Mouse (Mus musculus): Measurements from ENCODE around the gene Zfp385a. TPM values are rescaled to one million over a fixed set of nuclear protein-coding genes. Genes with fewer than 3 reads are reported as not detected.
A peak's percentile ranks its signal among the peaks of the same experiment; 100 is the strongest.

Gene Zfp385a
- total RNA-seq, 2 experiments from 2014 or later = 12.5 to 13.7 TPM

DNA sequence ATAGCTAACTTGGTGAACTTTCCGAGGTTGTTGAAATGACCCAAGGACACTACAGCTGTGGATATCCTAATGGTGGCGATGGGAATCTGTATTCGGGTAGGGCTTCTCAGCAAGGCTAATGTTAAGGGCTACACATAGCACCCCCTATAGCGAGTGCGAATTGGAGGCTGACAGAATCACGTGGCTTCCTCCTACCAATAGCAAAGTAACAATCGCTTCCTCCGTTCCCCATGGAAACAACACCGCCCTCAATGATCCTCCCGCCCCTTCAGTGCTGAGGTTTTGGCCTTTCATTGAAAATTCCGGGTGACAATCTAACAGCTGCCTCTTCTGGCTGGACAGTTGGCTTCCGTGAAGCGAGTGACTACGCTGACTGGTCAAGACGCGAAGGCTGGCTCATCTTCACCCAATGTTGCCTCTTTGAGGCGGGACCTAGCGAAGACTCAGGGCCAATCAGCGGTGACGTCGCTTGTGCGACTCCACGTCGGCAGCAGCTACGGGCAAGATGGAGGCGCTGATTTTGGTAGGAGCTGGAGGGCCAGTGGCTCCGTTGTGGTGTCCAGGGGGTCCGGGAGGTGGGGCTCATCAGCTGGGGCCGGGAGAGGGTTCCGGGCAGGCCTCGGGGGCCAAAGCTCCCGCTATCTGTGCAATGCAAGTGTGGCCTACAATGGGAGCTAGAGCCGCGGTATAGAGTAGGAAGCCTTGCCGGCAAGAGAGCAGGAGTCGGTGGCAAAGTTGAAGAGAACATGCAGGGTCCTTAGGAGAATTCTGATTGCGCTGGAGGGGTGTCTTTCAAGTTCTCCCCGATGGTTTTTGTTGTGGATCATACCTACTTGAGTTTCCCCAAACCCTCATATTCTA, 67.2 kb downstream of the Zfp385a start, which contains the start of gene Copz1:
Copz1 (plus strand) TSS at position 296 of the 861 bp plus-strand sequence.
- peak; percentile 97 for DNase-seq (ENCODE audit: low spot score)
- intact Hi-C loops (cut with DNase I) = no loop called here

GRCm38 (mm10) chr15:103268903-103269302, 71.0 kb downstream of the Zfp385a start:
- intact Hi-C loops (cut with DNase I) = no loop called here
- DNase-seq (ENCODE audit: low spot score) = no peak

DNA sequence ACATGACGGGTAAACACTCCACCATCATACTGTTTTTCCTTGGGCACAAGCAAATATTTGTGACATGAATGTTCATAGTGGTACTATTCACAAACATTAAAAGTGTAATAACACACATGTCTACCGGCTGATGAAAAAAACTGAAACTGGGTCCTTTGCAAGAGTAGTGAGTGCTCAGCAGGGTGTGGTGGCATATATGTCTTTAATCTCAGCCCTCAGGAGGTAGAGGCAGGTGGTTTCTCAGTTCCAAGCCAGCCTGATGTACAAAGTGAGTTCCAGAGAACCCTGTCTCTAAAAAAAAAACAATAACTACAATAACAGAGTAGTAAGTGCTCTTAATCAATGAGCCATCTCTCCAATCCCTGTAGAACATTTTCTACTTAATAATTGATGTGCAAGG, 75.1 kb downstream of the Zfp385a start:
- intact Hi-C loops (cut with DNase I) = no loop called here
- no peak for DNase-seq (ENCODE audit: low spot score)

Small RNA genes within 50 kb of the gene (microRNA-seq; reads per million reads assigned to microRNA genes)
- gene Mir148b = 90.0 reads per million, percentile 56 among the genes with 10 or more reads in this experiment
- not detected for gene Mir6963

Other genes with a start within 250 kb of the Zfp385a start
- gene Smug1, start 173.0 kb downstream of the Zfp385a start, total RNA-seq (2021) = 10 to 100 TPM; 12.2 to 14.1 TPM
- gene Cbx5, start 100.3 kb downstream of the Zfp385a start, total RNA-seq (2021) = 10 to 100 TPM; 55.9 to 63.9 TPM
- 100 to 1,000 TPM; 133 to 153 TPM for gene Hnrnpa1, start 99.7 kb downstream of the Zfp385a start, total RNA-seq (2021)
- under 1 TPM; 0.42 to 0.64 TPM for gene Nfe2, start 81.7 kb downstream of the Zfp385a start, total RNA-seq (2021)
- 10 to 100 TPM; 51.8 to 53.4 TPM for gene Copz1, start 67.4 kb downstream of the Zfp385a start, total RNA-seq (2021)
- not detected for gene Gpr84, start 29.5 kb downstream of the Zfp385a start, total RNA-seq (2021)
- gene Itga5, start 26.7 kb upstream of the Zfp385a start, total RNA-seq (2021) = 10 to 100 TPM; 48.1 to 48.2 TPM
- not detected for gene Gtsf1, start 90.4 kb upstream of the Zfp385a start, total RNA-seq (2021)
- not detected for gene Gtsf2, start 108.4 kb upstream of the Zfp385a start, total RNA-seq (2021)
- 1 to 10 TPM; 3.9 to 4.2 TPM for gene Nckap1l, start 113.7 kb upstream of the Zfp385a start, total RNA-seq (2021)
- gene Pde1b, start 162.9 kb upstream of the Zfp385a start, total RNA-seq (2021) = 1 to 10 TPM; 1.1 to 1.4 TPM
- 10 to 100 TPM; 10.5 to 12.0 TPM for gene Ppp1r1a, start 197.9 kb upstream of the Zfp385a start, total RNA-seq (2021)
- gene Glycam1, start 225.0 kb upstream of the Zfp385a start, total RNA-seq (2021) = not detected

Measured in heart, postnatal 25 days (tissue).